Mouse (Mus musculus) embryonic facial prominence, embryonic 12.5 days (tissue): Measurements from ENCODE around the gene Tinf2. TPM values are rescaled to one million over a fixed set of nuclear protein-coding genes. Genes with fewer than 3 reads are reported as not detected.

Experiments used
- ATAC-seq: fragments of 200-750 bp; cut with Nextera tagmentation; 2 replicates; pipeline ENCODE4 v1.8.0; 2017; ENCODE audit not compliant: insufficient number of reproducible peaks, insufficient read depth, low FRiP score, low TSS enrichment
- H3K27ac ChIP-seq: fragments of 300-500 bp; sonication (generic); 2 replicates; pipeline ENCODE4 v1.5.1; 2016; ENCODE audit warnings: mild to moderate bottlenecking
- H3K27me3 ChIP-seq: fragments of 300-500 bp; sonication (generic); 2 replicates; pipeline ENCODE4 v1.6.1; 2016; ENCODE audit warnings: mild to moderate bottlenecking, moderate library complexity
- H3K36me3 ChIP-seq: fragments of 300-500 bp; sonication (generic); 2 replicates; pipeline ENCODE4 v1.6.1; 2016; ENCODE audit warnings: mild to moderate bottlenecking
- H3K4me1 ChIP-seq: fragments of 300-500 bp; sonication (generic); 2 replicates; pipeline ENCODE4 v1.6.1; 2016
- H3K4me2 ChIP-seq: fragments of 300-500 bp; sonication (generic); replicated peaks from 2 replicates; pipeline ENCODE4 v1.6.1; 2016; ENCODE audit warnings: mild to moderate bottlenecking, moderate library complexity
- H3K4me3 ChIP-seq: fragments of 300-500 bp; sonication (generic); 2 replicates; pipeline ENCODE4 v1.5.1; 2016; ENCODE audit warnings: mild to moderate bottlenecking
- H3K9ac ChIP-seq: fragments of 300-500 bp; sonication (generic); 2 replicates; pipeline ENCODE4 v1.6.1; 2016; ENCODE audit warnings: mild to moderate bottlenecking, moderate library complexity
- H3K9me3 ChIP-seq: fragments of 300-500 bp; sonication (generic); 2 replicates; pipeline ENCODE4 v1.6.1; 2016; ENCODE audit warnings: mild to moderate bottlenecking, moderate library complexity
- WGBS: fragments of 180-500 bp; shearing (Covaris S2); methylation state at CpG from one replicate; pipeline ENCODE4 v1.1.7; 2016; 5-methylcytosine and 5-hydroxymethylcytosine counted together
- polyA plus RNA-seq: library from polyadenylated mRNA; unstranded; fragments of >200 nt; fragmentation: Nextera tagmentation; extraction: Ambion mirVana; gene quantifications from 2 replicates; pipeline ENCODE4 v1.2.1, GENCODE M21; 2016

The Tinf2 gene
- 54.1 and 54.2 TPM in 2 replicates for polyA plus RNA-seq

DNA sequence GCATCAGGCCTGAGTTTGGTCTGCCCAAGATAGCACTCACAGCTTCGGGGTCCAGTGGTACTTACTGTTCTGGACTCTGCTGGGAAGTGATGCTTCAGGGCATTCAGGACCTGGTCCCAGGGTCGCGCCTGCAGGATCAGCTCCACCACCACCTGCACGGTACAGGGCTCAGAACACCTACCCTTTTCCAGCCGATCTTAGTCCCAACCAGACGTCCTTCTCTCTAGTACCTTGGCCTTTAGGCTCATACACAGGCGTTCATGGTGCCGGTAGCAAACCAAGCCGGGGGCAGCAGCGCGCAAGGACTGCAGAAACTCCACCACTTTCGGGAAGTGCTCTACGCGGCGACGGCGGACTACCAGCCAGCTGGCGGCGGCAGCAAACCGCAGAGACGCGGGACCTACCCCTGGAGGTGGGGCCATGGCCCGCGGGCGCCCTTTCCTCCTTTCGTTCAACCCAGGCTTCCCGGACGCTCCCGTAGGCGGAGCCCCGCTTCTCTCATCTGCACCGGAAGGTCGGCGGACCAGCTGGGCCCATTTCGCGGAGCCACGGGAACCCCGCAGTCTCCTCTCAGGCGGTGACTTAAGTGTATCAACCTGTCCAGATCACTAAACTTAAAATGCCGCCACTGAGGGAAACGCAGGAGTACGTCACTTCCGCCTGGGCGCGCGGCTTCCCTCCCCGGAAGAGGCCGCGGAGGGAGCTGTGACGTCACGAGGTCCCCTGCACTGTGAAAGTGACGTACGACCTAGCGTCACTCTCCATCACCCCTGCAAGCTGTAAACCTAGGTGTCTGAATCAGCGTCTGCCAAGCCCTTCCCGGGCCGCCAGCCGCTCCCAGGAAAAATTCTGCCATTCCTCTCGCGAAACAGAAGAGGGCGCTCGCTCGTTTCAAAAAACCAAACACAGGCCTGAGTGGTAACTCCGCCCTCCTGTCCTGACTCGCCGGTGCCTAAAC lies at the start of gene Tinf2:
Gene Tinf2 (minus strand): TSS at position 661 of the 958 bp plus-strand sequence.
- no peaks in the 10 kb centered on the region for H3K9me3 ChIP-seq
- under 1% methylated on average over 66 of the region's 66 CpGs for WGBS
- peak; percentile 94 for ATAC-seq
- peaks cover 10% of the 10 kb centered on the region for H3K4me1 ChIP-seq
- H3K4me2 ChIP-seq: peak within 1 kb of the TSS; percentile 85
- H3K36me3 ChIP-seq: peaks cover 40% of the 10 kb centered on the region
- H3K27ac ChIP-seq: peak within 1 kb of the TSS; percentile 83
- no peaks in the 10 kb centered on the region for H3K27me3 ChIP-seq
- H3K9ac ChIP-seq: peak within 1 kb of the TSS; percentile 71
- peak within 1 kb of the TSS; percentile 82 for H3K4me3 ChIP-seq

DNA sequence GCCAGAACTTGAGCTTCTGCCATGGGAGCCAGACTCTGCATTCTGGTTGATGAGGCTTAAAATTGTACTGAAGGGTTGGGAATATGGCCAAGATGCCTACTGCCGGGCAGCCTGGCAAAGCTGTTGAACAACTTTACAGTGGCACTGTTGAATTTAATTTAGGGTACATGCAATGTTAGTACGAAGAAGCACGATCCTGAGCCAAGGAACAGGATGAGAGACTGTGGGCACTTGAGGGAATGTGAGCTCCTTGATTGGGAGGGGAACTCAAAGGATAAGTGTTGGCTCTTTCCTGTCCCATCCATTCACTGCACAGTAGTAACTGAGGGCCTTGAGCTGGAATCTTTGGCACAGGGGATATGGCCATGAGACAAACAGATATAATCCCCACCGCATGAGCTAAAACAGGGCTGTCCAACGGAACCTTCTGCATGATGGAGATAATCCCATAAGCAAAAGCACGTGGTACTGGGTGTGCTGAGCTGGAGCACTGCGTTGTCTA lies 49.0 kb upstream of the Tinf2 start:
- WGBS: 86% methylated on average over 7 of the region's 7 CpGs
- Histone ChIP-seq H3K4me1 (no peaks in the 10 kb centered on the region), H3K9me3 (no peaks in the 10 kb centered on the region), H3K27me3 (no peaks in the 10 kb centered on the region), H3K27ac (no peak overlapping the region), H3K4me2 (no peak overlapping the region), H3K4me3 (no peak overlapping the region), H3K9ac (no peak overlapping the region), H3K36me3 (no peaks in the 10 kb centered on the region)
- ATAC-seq: no peak

DNA sequence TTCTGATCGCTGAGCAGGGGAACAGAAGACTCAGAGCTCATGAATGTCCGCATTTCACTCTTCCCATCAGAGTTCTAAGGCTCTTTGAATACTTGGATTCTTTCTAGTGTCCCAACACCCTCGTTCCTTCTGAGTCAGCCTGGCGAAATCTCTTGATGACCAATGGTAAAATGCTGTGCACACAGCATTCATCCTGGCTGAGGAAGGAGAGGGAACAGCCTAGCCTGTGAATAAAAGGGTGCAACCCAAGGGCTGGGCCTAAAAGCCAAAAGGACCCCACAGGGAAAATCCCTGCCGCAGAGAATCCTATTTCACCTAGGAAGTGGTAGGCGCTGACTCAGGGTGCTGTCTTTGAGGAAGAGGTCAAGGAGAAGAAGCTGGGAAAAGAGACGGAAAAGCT lies 48.5 kb upstream of the Tinf2 start:
- Histone ChIP-seq H3K4me1 (no peaks in the 10 kb centered on the region), H3K36me3 (no peaks in the 10 kb centered on the region), H3K9me3 (no peaks in the 10 kb centered on the region), H3K27me3 (no peaks in the 10 kb centered on the region), H3K27ac (no peak overlapping the region), H3K4me3 (no peak overlapping the region), H3K9ac (no peak overlapping the region), H3K4me2 (no peak overlapping the region)
- no peak for ATAC-seq
- 73% methylated on average over 7 of the region's 7 CpGs for WGBS

DNA sequence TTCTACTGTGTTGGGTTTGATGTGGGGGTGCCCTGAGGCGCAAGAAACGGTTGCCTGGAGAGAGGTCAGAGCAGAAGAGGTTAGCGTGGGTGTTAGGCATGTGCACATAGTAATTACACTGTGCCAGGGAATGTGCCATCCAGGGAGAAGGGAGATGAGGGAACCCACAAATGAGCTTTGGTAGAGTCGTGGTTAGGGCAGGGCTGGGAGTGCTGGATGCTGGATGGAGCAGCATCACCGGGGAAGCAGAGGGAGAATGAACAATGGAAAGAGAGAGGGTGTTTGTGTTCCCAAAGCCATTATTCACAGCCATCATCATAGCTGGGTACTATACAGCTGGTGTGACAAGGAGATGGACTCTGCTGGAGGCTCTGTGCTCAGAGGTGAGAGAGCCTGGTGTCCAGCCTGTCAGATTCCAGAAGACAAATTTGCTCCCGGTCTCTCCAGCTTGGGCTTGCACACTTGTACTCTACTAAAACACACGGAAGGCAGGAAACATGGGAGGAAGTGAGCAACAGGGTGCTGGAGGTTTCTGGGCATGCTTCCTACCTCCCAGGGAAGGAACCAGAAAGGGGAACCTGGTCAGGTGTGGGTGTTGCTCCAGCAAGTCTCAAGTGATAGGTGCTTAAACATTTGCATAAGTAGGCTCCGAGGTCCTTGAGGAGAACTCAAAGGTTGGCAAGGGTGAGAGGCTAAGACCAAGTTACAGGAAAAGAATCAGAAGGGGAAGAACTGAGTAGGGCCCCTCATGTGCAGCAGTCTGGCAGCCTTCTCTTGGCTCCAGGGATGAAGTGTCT lies 46.5 kb upstream of the Tinf2 start:
- ATAC-seq: no peak
- H3K4me1 ChIP-seq: no peaks in the 10 kb centered on the region
- 73% methylated on average over 8 of the region's 8 CpGs for WGBS

DNA sequence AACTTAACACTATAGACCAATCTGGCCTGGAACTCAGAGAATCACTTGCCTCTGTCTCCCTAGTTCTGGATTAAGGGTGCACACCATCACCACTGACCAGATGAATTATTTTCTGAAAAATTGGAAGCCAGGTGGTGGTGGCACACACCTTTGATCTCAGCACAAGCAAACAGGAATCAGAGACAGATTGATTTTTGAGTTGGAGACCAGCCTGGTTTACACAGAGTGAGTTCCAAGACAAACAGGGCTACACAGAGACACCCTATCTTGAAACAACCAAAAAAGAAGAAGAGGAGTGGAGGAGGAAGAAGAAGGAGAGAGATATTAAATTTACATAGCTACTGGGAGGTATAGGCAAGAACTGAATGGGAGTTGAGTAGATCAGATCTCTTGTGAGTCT lies 44.6 kb upstream of the Tinf2 start:
- no peak overlapping the region for H3K27ac ChIP-seq
- H3K4me1 ChIP-seq: 0 out of 2 replicates have a peak, but pooled peaks cover 3% of the 10 kb centered on the region
- ATAC-seq: no peak
- H3K9ac ChIP-seq: no peak overlapping the region
- H3K4me2 ChIP-seq: no peak overlapping the region
- H3K4me3 ChIP-seq: no peak overlapping the region
- no peaks in the 10 kb centered on the region for H3K27me3 ChIP-seq
- no peaks in the 10 kb centered on the region for H3K36me3 ChIP-seq
- H3K9me3 ChIP-seq: no peaks in the 10 kb centered on the region

More for the DNA sequence above, 46.5 kb upstream of the Tinf2 start:
- no peak overlapping the region for H3K4me2 ChIP-seq
- H3K27me3 ChIP-seq: no peaks in the 10 kb centered on the region
- no peaks in the 10 kb centered on the region for H3K36me3 ChIP-seq
- H3K9ac ChIP-seq: no peak overlapping the region
- no peaks in the 10 kb centered on the region for H3K9me3 ChIP-seq
- no peak overlapping the region for H3K27ac ChIP-seq
- H3K4me3 ChIP-seq: no peak overlapping the region

DNA sequence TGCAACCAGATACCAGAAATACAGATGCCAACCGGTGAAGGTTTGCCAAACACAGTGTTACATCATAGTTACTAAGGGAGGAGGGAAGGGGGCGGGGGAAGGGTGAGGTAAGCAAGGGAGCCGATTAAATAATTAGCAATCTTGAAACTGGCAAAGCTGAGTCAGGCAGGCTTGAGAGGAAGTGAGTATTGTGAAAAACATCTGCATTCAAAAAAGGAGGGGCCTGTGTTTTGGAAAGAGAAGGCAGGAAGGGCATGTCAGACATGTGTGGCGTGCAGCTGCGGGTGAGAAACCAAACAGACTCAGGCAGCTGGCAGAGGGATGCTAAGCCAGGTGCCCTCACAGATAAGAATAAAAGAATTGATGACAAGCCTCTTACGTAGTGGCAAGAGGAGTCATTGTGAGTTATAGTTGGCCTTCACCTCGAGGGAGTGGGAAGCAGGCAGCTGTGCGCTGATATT lies 42.8 kb upstream of the Tinf2 start:
- no peaks in the 10 kb centered on the region for H3K9me3 ChIP-seq
- 67% methylated on average over 8 of the region's 8 CpGs for WGBS
- no peak overlapping the region for H3K4me2 ChIP-seq
- 0 out of 2 replicates have a peak, but pooled peaks cover 4% of the 10 kb centered on the region for H3K4me1 ChIP-seq
- ATAC-seq: no peak
- H3K4me3 ChIP-seq: no peak overlapping the region
- no peaks in the 10 kb centered on the region for H3K27me3 ChIP-seq
- no peak overlapping the region for H3K9ac ChIP-seq
- H3K36me3 ChIP-seq: no peaks in the 10 kb centered on the region
- no peak overlapping the region for H3K27ac ChIP-seq

DNA sequence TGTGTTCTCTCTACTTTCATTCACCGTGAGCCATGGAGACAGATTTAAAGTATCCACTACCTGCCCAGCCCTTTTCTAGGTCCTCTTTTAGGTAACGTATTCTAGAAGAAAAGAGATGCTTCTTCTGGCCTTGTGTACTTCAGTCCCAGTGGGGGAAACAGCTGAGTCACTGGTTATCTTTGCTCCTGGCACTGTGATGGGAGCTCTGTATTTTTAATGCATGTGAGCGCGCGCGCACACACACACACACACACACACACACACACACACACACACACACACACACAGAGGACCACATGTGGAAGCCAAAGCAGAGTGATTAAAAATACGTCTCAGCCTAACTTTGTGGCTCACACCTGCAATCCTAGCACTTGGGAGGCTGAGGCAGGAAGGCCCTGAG lies 41.8 kb upstream of the Tinf2 start:
- no peak overlapping the region for H3K4me2 ChIP-seq
- no peaks in the 10 kb centered on the region for H3K9me3 ChIP-seq
- H3K36me3 ChIP-seq: peaks cover 7% of the 10 kb centered on the region; the same call in 1 of the 2 replicates
- no peak overlapping the region for H3K27ac ChIP-seq
- H3K27me3 ChIP-seq: no peaks in the 10 kb centered on the region
- WGBS: 94% methylated on average over 7 of the region's 7 CpGs
- ATAC-seq: no peak
- 0 out of 2 replicates have a peak, but pooled peaks cover 4% of the 10 kb centered on the region for H3K4me1 ChIP-seq
- H3K4me3 ChIP-seq: no peak overlapping the region
- no peak overlapping the region for H3K9ac ChIP-seq

DNA sequence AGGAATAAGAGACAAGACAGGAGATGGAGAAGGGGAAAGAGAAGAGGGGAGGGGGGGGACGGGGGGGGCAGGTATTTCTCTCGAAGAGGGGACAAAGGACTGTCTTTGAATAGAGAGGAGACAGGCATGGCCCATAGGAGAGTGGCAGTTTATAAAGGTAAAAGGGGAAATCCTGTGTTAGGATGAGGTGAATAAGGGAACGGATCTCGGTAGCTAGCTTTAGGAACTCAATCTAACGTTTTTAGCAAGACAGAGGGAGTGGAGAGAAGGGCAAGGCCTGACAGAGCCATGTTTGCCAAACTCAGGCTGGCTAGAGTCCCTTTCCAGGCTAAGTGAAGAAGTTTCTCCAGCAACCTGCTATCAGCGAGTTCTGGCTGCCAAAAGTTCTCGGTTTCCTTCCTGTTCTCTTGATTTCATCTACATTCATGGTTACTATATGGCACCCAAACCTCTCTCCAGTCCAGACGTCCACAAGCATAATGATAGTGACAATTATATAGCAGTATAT lies 40.9 kb upstream of the Tinf2 start:
- 0 out of 2 replicates have a peak, but pooled peaks cover 4% of the 10 kb centered on the region for H3K4me1 ChIP-seq
- H3K27ac ChIP-seq: 0 out of 2 replicates have a peak overlapping the region, but pooled peaks have one; percentile 73
- 53% methylated on average over 8 of the region's 8 CpGs for WGBS
- H3K36me3 ChIP-seq: peaks cover 12% of the 10 kb centered on the region; the same call in 1 of the 2 replicates
- H3K4me3 ChIP-seq: peak overlapping the region; percentile 66
- H3K9ac ChIP-seq: peak overlapping the region; percentile 64
- ATAC-seq: no peak
- peak overlapping the region; percentile 66 for H3K4me2 ChIP-seq
- H3K27me3 ChIP-seq: no peaks in the 10 kb centered on the region
- H3K9me3 ChIP-seq: no peaks in the 10 kb centered on the region

DNA sequence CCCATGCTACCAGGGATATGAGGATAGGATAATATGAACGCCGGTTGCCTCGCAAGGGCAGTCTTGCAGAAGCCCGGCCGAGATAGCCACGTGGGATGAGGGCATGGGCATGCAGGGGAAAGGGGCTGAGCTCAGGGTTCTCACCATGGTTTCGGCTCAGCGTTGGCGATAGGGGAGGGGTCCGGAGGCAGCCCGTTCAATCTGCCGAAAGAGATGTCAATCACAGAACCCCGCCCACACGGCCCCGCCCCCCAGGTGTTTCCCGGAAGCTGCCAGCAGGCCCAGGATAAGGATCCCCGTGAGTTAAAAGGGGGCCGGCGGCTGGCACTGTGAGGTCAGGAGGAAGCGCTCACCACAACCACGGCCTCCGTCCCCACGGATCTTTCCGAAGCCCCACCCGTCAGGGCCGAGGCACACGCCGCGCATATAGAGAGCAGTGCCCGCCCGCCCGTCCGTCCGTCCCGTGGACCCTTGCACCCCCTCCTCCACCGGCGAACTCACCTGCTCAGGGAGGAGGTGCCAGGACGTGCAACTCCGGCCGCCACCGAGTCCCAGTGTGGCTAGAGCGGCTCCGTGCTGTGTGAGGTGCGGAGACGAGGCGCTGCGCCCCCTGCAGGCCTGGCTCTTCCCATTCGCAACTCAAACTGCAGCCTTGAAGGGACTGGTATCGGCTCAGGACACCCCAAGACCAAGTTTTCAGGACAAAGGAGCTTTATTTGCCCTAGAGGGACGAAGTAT lies 40.2 kb upstream of the Tinf2 start, which contains the start of gene Rabggta:
Gene Rabggta (minus strand): TSS at position 564 of the 738 bp plus-strand sequence.
- Histone ChIP-seq H3K4me1 (0 out of 2 replicates have a peak, but pooled peaks cover 4% of the 10 kb centered on the region), H3K9ac (peak within 1 kb of the TSS; percentile 64), H3K36me3 (peaks cover 17% of the 10 kb centered on the region; the same call in 1 of the 2 replicates), H3K27ac (peak within 1 kb of the TSS; percentile 73), H3K4me3 (peak within 1 kb of the TSS; percentile 66), H3K4me2 (peak within 1 kb of the TSS; percentile 66), H3K27me3 (no peaks in the 10 kb centered on the region), H3K9me3 (no peaks in the 10 kb centered on the region)
- peak; percentile 95 for ATAC-seq
- WGBS: under 1% methylated on average over 50 of the region's 50 CpGs

DNA sequence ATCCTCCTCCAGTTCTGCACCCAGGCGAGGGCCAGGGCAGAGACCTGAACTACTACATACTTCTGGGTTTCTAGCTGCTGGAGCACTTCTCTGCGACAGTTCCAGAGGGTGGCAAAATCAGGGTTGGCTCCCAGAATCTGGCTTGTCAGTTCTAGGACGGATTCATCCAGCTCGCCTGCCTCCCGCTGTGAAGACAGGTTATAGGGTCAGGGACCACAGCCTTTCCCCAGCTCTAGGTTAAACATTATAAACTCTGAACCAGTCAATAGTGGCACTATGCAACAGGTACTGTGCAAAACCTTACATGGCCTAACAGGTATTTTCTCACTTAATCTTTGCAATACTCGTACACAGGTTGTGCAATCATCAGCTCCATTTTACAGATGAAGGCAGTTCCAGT lies 39.5 kb upstream of the Tinf2 start:
- Histone ChIP-seq H3K4me2 (peak overlapping the region; percentile 66), H3K4me1 (0 out of 2 replicates have a peak, but pooled peaks cover 4% of the 10 kb centered on the region), H3K27me3 (no peaks in the 10 kb centered on the region), H3K9ac (peak overlapping the region; percentile 64; the same call in 1 of the 2 replicates), H3K27ac (no peak overlapping the region), H3K4me3 (peak overlapping the region; percentile 66), H3K9me3 (no peaks in the 10 kb centered on the region), H3K36me3 (peaks cover 24% of the 10 kb centered on the region; the same call in 1 of the 2 replicates)
- 75% methylated on average over 6 of the region's 6 CpGs for WGBS
- no peak for ATAC-seq
